Mouse (Mus musculus) intestine, embryonic 16.5 days (tissue): ENCODE data around the gene Tcf7l1. TPM values are rescaled to one million over a fixed set of nuclear protein-coding genes. Genes with fewer than 3 reads are reported as not detected.

Experiments
- ATAC-seq: fragments of 200-750 bp; cut with Nextera tagmentation; 2 replicates; pipeline ENCODE4 v1.8.0; 2017; ENCODE audit warnings: moderate TSS enrichment, moderate library complexity
- H3K27ac ChIP-seq: fragments of 300-500 bp; sonication (generic); 2 replicates; pipeline ENCODE4 v1.5.1; 2014; ENCODE audit warnings: mild to moderate bottlenecking, low read length
- H3K27me3 ChIP-seq: fragments of 300-500 bp; sonication (generic); replicated peaks from 2 replicates; pipeline ENCODE4 v1.6.1; 2014; ENCODE audit warnings: low read length, control low read depth, mixed read lengths; ENCODE audit not compliant: control insufficient read depth, insufficient read depth
- H3K36me3 ChIP-seq: fragments of 300-500 bp; sonication (generic); 2 replicates; pipeline ENCODE4 v1.6.1; 2014; ENCODE audit warnings: low read length, control low read depth; ENCODE audit not compliant: control insufficient read depth, insufficient read depth
- H3K4me1 ChIP-seq: fragments of 300-500 bp; sonication (generic); 2 replicates; pipeline ENCODE4 v1.6.1; 2014; ENCODE audit warnings: low read length, control low read depth, mixed read lengths; ENCODE audit not compliant: control insufficient read depth, insufficient read depth
- H3K4me2 ChIP-seq: fragments of 300-500 bp; sonication (generic); 2 replicates; pipeline ENCODE4 v1.6.1; 2014; ENCODE audit warnings: low read depth, low read length, control low read depth
- H3K4me3 ChIP-seq: fragments of 300-500 bp; sonication (generic); 2 replicates; pipeline ENCODE4 v1.5.1; 2014; ENCODE audit warnings: mild to moderate bottlenecking, low read length
- H3K9ac ChIP-seq: fragments of 300-500 bp; sonication (generic); 2 replicates; pipeline ENCODE4 v1.6.1; 2014; ENCODE audit warnings: low read depth, low read length
- H3K9me3 ChIP-seq: fragments of 300-500 bp; sonication (generic); 2 replicates; pipeline ENCODE4 v1.6.1; 2016; ENCODE audit warnings: low read length, control low read depth; ENCODE audit not compliant: control insufficient read depth
- WGBS: fragments of 180-500 bp; shearing (Covaris S2); extraction: QIAGEN DNeasy Blood & Tissue Kit; methylation state at CpG from one replicate; pipeline ENCODE4 v1.1.7; 2014; 5-methylcytosine and 5-hydroxymethylcytosine counted together
- polyA plus RNA-seq: library from polyadenylated mRNA; unstranded; fragments of >200 nt; fragmentation: Nextera tagmentation; extraction: Ambion mirVana; gene quantifications from 2 replicates; pipeline ENCODE4 v1.2.1, GENCODE M21; 2015

The Tcf7l1 gene
- polyA plus RNA-seq, 1 experiment from 2014 or later, result 8.5 TPM

GRCm38 (mm10) chr6:72593011-72593803 is 195.8 kb downstream of the Tcf7l1 start:
- no peak for ATAC-seq
- Histone ChIP-seq H3K27ac (no peak overlapping the region), H3K4me1 (peaks cover 17% of the 10 kb centered on the region), H3K4me2 (no peak overlapping the region), H3K36me3 (no peaks in the 10 kb centered on the region), H3K9ac (no peak overlapping the region), H3K9me3 (no peaks in the 10 kb centered on the region), H3K27me3 (no peaks in the 10 kb centered on the region), H3K4me3 (no peak overlapping the region)
- WGBS, result 77% methylated on average over 6 of the region's 6 CpGs

GRCm38 (mm10) chr6:72590111-72590510 is 198.9 kb downstream of the Tcf7l1 start:
- H3K4me3 ChIP-seq, result no peak overlapping the region
- H3K4me1 ChIP-seq, result peaks cover 5% of the 10 kb centered on the region; the same call in 1 of the 2 replicates
- ATAC-seq, result peak; percentile 52; the same call in 1 of the 2 replicates
- H3K27ac ChIP-seq, result no peak overlapping the region
- no peaks in the 10 kb centered on the region for H3K36me3 ChIP-seq
- H3K9ac ChIP-seq, result no peak overlapping the region
- H3K9me3 ChIP-seq, result no peaks in the 10 kb centered on the region
- H3K4me2 ChIP-seq, result no peak overlapping the region
- H3K27me3 ChIP-seq, result no peaks in the 10 kb centered on the region

GRCm38 (mm10) chr6:72588307-72588706 is 200.7 kb downstream of the Tcf7l1 start:
- ATAC-seq, result no peak
- Histone ChIP-seq H3K36me3 (no peaks in the 10 kb centered on the region), H3K27me3 (no peaks in the 10 kb centered on the region), H3K27ac (no peak overlapping the region), H3K9me3 (no peaks in the 10 kb centered on the region), H3K4me3 (no peak overlapping the region), H3K9ac (no peak overlapping the region), H3K4me2 (no peak overlapping the region), H3K4me1 (peaks cover 5% of the 10 kb centered on the region; the same call in 1 of the 2 replicates)

- no peaks in the 10 kb centered on the region for H3K27me3 ChIP-seq
- no peaks in the 10 kb centered on the region for H3K36me3 ChIP-seq
- H3K4me3 ChIP-seq, result no peak overlapping the region
- H3K4me2 ChIP-seq, result no peak overlapping the region
- H3K9me3 ChIP-seq, result no peaks in the 10 kb centered on the region
- WGBS, result 74% methylated on average over 3 of the region's 3 CpGs
- no peak for ATAC-seq
- peaks cover 5% of the 10 kb centered on the region; the same call in 1 of the 2 replicates for H3K4me1 ChIP-seq
- H3K27ac ChIP-seq, result no peak overlapping the region
- no peak overlapping the region for H3K9ac ChIP-seq
Measured at GRCm38 (mm10) chr6:72586701-72587100, 202.4 kb downstream of the Tcf7l1 start.

- 57% methylated on average over 11 of the region's 11 CpGs for WGBS
- Histone ChIP-seq H3K4me1 (no peaks in the 10 kb centered on the region), H3K9ac (no peak overlapping the region), H3K36me3 (peaks cover 4% of the 10 kb centered on the region; the same call in 1 of the 2 replicates), H3K27ac (no peak overlapping the region), H3K9me3 (no peaks in the 10 kb centered on the region), H3K4me2 (no peak overlapping the region), H3K4me3 (no peak overlapping the region), H3K27me3 (no peaks in the 10 kb centered on the region)
- ATAC-seq, result peak; percentile 83
Measured at GRCm38 (mm10) chr6:72584154-72584553, 204.9 kb downstream of the Tcf7l1 start.

GRCm38 (mm10) chr6:72583211-72583839 is 205.7 kb downstream of the Tcf7l1 start:
- WGBS, result 89% methylated on average over 4 of the region's 4 CpGs
- Histone ChIP-seq H3K27me3 (no peaks in the 10 kb centered on the region), H3K27ac (no peak overlapping the region)

GRCm38 (mm10) chr6:72581625-72582382 is 207.2 kb downstream of the Tcf7l1 start:
- no peak overlapping the region for H3K9ac ChIP-seq
- H3K36me3 ChIP-seq, result peaks cover 4% of the 10 kb centered on the region; the same call in 1 of the 2 replicates
- no peak overlapping the region for H3K4me2 ChIP-seq
- no peak overlapping the region for H3K4me3 ChIP-seq
- ATAC-seq, result no peak
- H3K9me3 ChIP-seq, result no peaks in the 10 kb centered on the region
- no peak overlapping the region for H3K27ac ChIP-seq
- 76% methylated on average over 11 of the region's 11 CpGs for WGBS
- no peaks in the 10 kb centered on the region for H3K27me3 ChIP-seq
- no peaks in the 10 kb centered on the region for H3K4me1 ChIP-seq

More at GRCm38 (mm10) chr6:72583211-72583839, 205.7 kb downstream of the Tcf7l1 start:
- no peak for ATAC-seq
- Histone ChIP-seq H3K9ac (no peak overlapping the region), H3K4me2 (no peak overlapping the region), H3K4me3 (no peak overlapping the region), H3K4me1 (no peaks in the 10 kb centered on the region), H3K36me3 (peaks cover 4% of the 10 kb centered on the region; the same call in 1 of the 2 replicates), H3K9me3 (no peaks in the 10 kb centered on the region)
